Mouse (Mus musculus) forebrain, embryonic 15.5 days (tissue): Measurements from ENCODE around the gene Zfp213. TPM values are rescaled to one million over a fixed set of nuclear protein-coding genes. Genes with fewer than 3 reads are reported as not detected.

Experiments used
- ATAC-seq: fragments of 200-750 bp; cut with Nextera tagmentation; replicated peaks from 2 replicates; pipeline ENCODE4 v1.8.0; 2017; ENCODE audit warnings: mild to moderate bottlenecking, moderate TSS enrichment, moderate library complexity
- H3K27ac ChIP-seq: fragments of 300-500 bp; sonication (generic); replicated peaks from 2 replicates; pipeline ENCODE4 v1.5.1; 2015; ENCODE audit warnings: mild to moderate bottlenecking, inconsistent platforms
- H3K27me3 ChIP-seq: fragments of 300-500 bp; sonication (generic); 2 replicates; pipeline ENCODE4 v1.6.1; 2015; ENCODE audit warnings: inconsistent platforms
- H3K36me3 ChIP-seq: fragments of 300-500 bp; sonication (generic); 2 replicates; pipeline ENCODE4 v1.6.1; 2015; ENCODE audit warnings: mild to moderate bottlenecking, inconsistent platforms
- H3K4me1 ChIP-seq: fragments of 300-500 bp; sonication (generic); 2 replicates; pipeline ENCODE4 v1.6.1; 2015; ENCODE audit warnings: inconsistent platforms
- H3K4me2 ChIP-seq: fragments of 300-500 bp; sonication (generic); replicated peaks from 2 replicates; pipeline ENCODE4 v1.6.1; 2015; ENCODE audit warnings: mild to moderate bottlenecking, inconsistent platforms
- H3K4me3 ChIP-seq: fragments of 300-500 bp; sonication (generic); 2 replicates; pipeline ENCODE4 v1.5.1; 2015; ENCODE audit warnings: mild to moderate bottlenecking, inconsistent platforms
- H3K9ac ChIP-seq: fragments of 300-500 bp; sonication (generic); replicated peaks from 2 replicates; pipeline ENCODE4 v1.6.1; 2015; ENCODE audit warnings: mild to moderate bottlenecking, inconsistent platforms
- H3K9me3 ChIP-seq: fragments of 300-500 bp; sonication (generic); 2 replicates; pipeline ENCODE4 v1.6.1; 2016; ENCODE audit warnings: inconsistent platforms
- WGBS: fragments of 180-500 bp; shearing (Covaris S2); methylation state at CpG from one replicate; pipeline ENCODE4 v1.1.7; 2015; ENCODE audit warnings: mixed read lengths; 5-methylcytosine and 5-hydroxymethylcytosine counted together
- polyA plus RNA-seq: library from polyadenylated mRNA; unstranded; fragments of >200 nt; fragmentation: Nextera tagmentation; extraction: Ambion mirVana; gene quantifications from 2 replicates; pipeline ENCODE4 v1.2.1, GENCODE M21; 2015

Zfp213 gene
- 21.0 and 21.5 TPM in 2 replicates for polyA plus RNA-seq

DNA sequence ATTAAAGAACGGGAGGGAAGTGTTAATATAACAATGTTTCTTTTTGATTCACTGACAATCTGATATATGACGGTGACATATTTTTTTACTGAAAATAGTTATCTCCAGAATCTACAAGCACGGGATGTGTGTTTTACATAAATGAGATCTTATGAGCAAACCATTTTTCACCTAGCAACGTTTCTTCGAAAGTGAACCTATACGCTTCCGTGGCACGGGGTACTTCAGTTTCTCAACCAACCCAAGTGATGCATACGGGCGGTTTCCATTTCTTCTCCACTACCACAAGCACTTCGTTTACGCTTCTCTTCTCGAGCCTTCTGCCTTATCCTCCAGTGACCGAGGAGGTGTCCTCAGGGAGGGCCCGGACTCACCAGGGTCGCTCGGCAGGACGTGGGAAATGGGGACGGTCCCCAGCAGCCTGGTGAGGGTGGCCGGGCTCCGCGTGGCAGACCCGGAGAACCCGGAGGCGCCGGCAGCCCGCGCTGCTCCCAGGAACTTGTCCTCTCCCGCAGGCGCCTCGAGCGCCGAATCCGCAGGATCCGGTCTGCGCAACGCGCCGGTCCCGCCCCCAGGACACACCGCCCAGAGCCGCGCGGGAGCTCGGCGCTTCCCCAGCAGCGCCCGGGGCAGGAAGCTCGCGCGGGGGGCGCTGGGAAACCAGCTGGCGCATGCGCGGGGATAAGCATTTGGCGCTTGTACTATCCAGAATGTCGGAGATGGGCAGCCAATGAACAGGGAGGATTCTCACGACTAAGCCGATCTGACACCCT lies at the start of gene Zfp213:
Zfp213 (minus strand) TSS at position 644 of the 773 bp plus-strand sequence.
- peak within 1 kb of the TSS; percentile 92 for H3K4me3 ChIP-seq
- WGBS: under 1% methylated on average over 59 of the region's 59 CpGs
- peak within 1 kb of the TSS; percentile 49 for H3K4me2 ChIP-seq
- H3K9ac ChIP-seq: peak within 1 kb of the TSS; percentile 98
- H3K27me3 ChIP-seq: no peaks in the 10 kb centered on the region
- peaks cover 19% of the 10 kb centered on the region for H3K4me1 ChIP-seq
- peak within 1 kb of the TSS; percentile 95 for H3K27ac ChIP-seq
- H3K36me3 ChIP-seq: peaks cover 11% of the 10 kb centered on the region
- H3K9me3 ChIP-seq: no peaks in the 10 kb centered on the region
- peak; percentile 97 for ATAC-seq

DNA sequence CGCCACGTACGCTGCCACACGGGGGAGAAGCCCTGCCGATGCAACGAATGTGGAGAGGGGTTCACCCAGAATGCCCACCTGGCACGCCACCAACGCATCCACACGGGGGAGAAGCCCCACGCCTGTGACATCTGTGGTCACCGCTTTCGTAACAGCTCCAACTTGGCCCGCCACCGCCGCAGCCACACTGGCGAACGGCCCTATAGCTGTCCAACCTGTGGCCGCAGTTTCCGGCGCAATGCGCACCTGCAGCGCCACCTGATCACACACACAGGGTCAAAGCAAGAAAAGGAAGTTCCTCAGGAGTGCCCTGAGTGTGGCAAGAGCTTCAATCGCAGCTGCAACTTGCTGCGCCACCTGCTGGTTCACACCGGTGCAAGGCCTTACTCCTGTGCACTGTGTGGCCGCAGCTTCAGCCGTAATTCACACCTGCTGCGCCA lies 46.3 kb upstream of the Zfp213 start:
- Histone ChIP-seq H3K9me3 (no peaks in the 10 kb centered on the region), H3K4me3 (no peak overlapping the region), H3K36me3 (no peaks in the 10 kb centered on the region), H3K9ac (no peak overlapping the region), H3K4me2 (no peak overlapping the region), H3K27me3 (no peaks in the 10 kb centered on the region), H3K27ac (no peak overlapping the region), H3K4me1 (no peaks in the 10 kb centered on the region)
- 86% methylated on average over 28 of the region's 28 CpGs for WGBS
- ATAC-seq: no peak

DNA sequence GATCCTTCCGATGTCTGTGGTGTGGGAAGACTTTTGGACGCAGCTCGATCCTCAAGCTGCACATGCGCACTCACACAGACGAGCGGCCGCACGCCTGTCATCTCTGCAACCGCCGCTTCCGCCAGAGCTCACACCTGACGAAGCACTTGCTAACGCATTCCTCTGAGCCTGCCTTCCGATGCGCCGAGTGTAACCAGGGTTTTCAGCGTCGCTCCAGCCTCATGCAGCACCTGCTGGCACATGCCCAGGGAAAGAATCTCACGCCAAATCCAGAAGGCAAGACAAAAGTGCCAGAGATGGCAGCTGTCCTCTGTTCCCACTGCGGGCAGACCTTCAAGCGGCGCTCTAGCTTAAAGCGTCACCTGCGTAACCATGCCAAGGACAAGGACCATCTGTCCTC lies 45.6 kb upstream of the Zfp213 start:
- no peaks in the 10 kb centered on the region for H3K9me3 ChIP-seq
- no peak overlapping the region for H3K9ac ChIP-seq
- WGBS: 91% methylated on average over 24 of the region's 24 CpGs
- H3K27me3 ChIP-seq: no peaks in the 10 kb centered on the region
- no peak for ATAC-seq
- H3K4me1 ChIP-seq: no peaks in the 10 kb centered on the region
- no peak overlapping the region for H3K4me3 ChIP-seq
- H3K36me3 ChIP-seq: no peaks in the 10 kb centered on the region
- H3K27ac ChIP-seq: no peak overlapping the region
- H3K4me2 ChIP-seq: no peak overlapping the region

DNA sequence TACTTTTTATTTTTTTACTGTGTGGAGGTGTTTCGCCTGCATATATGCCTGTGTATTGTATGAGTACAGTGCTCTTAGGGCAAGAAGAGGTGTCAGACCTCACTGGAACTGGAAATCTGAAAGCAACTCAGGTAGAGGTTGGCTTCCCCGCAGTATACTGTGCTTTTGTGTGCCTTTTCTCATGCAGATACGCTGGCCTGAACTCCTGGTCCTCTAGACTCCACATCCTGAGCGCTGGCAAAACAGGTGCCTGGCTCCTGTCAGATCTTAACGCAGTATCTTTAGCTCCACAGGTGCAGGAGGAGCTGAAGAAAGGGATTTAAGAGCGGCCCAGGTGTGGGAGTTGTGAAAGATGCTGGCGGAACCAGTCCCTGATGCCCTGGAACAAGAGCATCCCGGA lies 41.2 kb upstream of the Zfp213 start:
- 84% methylated on average over 8 of the region's 8 CpGs for WGBS
- no peak overlapping the region for H3K4me2 ChIP-seq
- peaks cover 2% of the 10 kb centered on the region; the same call in 1 of the 2 replicates for H3K4me1 ChIP-seq
- ATAC-seq: no peak
- H3K4me3 ChIP-seq: no peak overlapping the region
- no peak overlapping the region for H3K27ac ChIP-seq
- H3K9me3 ChIP-seq: no peaks in the 10 kb centered on the region
- 0 out of 2 replicates have a peak, but pooled peaks cover 4% of the 10 kb centered on the region for H3K27me3 ChIP-seq
- no peak overlapping the region for H3K9ac ChIP-seq
- no peaks in the 10 kb centered on the region for H3K36me3 ChIP-seq

DNA sequence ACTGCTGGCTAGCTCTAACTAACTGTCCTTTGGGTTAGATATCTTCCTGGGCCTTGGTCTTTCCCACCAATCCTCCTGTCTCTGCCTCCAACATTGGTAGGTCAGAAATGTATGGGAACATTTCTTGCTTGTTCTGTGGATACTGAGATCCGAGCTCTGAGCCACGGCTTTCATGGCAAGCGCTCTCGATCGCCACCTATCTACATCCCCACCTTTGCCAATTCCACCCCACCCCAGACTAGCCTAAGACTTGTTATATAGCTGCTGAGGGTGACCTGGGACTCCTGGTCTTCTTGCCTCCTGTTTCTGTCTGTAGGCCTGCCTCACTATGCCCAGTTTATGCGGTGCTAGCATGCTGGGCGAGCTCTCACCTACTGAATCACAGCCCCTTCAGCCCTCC lies 40.4 kb upstream of the Zfp213 start:
- no peak overlapping the region for H3K4me2 ChIP-seq
- no peak overlapping the region for H3K27ac ChIP-seq
- ATAC-seq: no peak
- H3K4me3 ChIP-seq: no peak overlapping the region
- peaks cover 8% of the 10 kb centered on the region; the same call in 1 of the 2 replicates for H3K4me1 ChIP-seq
- 0 out of 2 replicates have a peak, but pooled peaks cover 4% of the 10 kb centered on the region for H3K27me3 ChIP-seq
- no peaks in the 10 kb centered on the region for H3K9me3 ChIP-seq
- 76% methylated on average over 7 of the region's 7 CpGs for WGBS
- no peaks in the 10 kb centered on the region for H3K36me3 ChIP-seq
- no peak overlapping the region for H3K9ac ChIP-seq

DNA sequence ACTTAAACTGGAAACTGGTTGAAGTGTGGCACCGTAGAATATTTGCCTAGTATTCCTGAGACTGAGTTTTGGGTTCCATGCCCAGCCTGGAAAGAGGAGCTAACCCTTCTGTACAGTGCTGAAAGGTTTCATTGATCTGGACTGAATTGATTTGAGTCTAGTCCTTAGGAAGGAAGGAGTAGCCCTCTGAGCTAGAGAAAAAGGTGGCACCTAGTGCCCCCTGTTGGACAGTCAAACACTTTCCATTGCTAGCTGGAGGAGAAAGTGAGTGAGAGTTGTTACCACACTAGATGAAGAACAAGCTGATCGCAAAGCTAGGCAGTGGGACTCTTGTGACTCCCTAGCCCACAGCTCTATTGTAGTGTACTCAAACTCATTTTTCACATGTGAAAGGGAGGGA lies 39.5 kb upstream of the Zfp213 start:
- WGBS: 53% methylated on average over 2 of the region's 2 CpGs
- ATAC-seq: no peak
- Histone ChIP-seq H3K36me3 (no peaks in the 10 kb centered on the region), H3K4me3 (no peak overlapping the region), H3K27me3 (0 out of 2 replicates have a peak, but pooled peaks cover 4% of the 10 kb centered on the region), H3K9me3 (no peaks in the 10 kb centered on the region), H3K9ac (no peak overlapping the region), H3K27ac (no peak overlapping the region), H3K4me2 (no peak overlapping the region), H3K4me1 (peaks cover 15% of the 10 kb centered on the region; the same call in 1 of the 2 replicates)

DNA sequence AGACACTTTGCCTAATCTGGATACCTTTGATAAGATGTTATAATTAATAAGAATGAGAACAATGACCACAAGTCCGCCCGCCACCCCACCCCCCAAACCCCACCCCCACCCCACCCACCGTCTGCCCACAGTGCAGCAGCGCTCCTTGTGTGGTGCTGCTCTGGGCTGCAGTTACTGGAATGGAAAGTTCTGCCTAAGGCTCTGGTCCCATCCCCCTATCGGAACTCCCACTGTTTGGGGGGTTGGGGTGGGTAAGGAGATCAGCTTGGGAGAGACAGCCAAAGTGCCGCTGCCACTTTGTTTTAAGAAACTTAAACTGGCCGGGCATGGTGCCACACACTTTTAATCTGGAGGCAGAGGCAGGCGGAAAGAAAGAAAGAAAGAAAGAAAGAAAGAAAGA lies 39.0 kb upstream of the Zfp213 start:
- H3K4me2 ChIP-seq: no peak overlapping the region
- 0 out of 2 replicates have a peak, but pooled peaks cover 4% of the 10 kb centered on the region for H3K27me3 ChIP-seq
- no peaks in the 10 kb centered on the region for H3K36me3 ChIP-seq
- H3K4me3 ChIP-seq: no peak overlapping the region
- H3K27ac ChIP-seq: no peak overlapping the region
- no peak for ATAC-seq
- 15% methylated on average over 8 of the region's 8 CpGs for WGBS
- peaks cover 18% of the 10 kb centered on the region; the same call in 1 of the 2 replicates for H3K4me1 ChIP-seq
- no peak overlapping the region for H3K9ac ChIP-seq
- no peaks in the 10 kb centered on the region for H3K9me3 ChIP-seq

DNA sequence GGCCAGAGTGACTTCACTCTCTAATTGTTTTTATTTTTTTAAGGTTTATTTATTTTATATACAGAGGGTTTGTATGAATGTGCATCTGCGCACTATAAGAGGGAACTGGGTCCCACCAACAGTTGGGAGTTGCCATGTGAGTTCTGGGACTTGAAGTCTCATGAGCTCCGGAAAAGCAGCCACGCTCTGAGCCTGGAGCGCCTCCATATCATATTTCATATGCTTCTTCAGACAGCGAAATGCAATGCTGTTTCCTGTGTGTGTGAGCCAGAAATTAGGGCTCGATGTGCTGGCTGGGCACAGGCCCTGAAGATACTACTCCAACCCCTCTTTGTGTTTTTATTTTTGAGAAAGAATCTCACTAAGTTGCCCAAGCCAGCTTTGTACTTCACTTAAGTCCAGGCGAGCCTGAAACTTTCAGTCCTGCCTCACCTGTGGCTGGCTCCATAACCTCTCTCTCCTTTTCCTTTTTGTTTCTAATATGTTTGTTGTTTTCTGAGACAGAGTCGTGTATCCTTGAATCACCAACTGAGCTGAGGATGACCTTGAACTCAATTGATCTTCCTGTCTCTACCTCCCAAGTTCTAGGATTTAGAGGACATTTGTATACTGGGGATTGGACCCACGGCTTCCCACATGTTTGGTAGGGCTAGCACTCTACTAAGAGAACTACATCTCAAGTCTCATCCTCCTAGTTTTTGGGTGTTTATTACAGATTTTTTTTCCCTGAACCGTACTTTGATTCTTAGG lies 38.0 kb upstream of the Zfp213 start:
- Histone ChIP-seq H3K4me3 (no peak overlapping the region), H3K36me3 (no peaks in the 10 kb centered on the region), H3K27ac (no peak overlapping the region), H3K9ac (no peak overlapping the region), H3K4me2 (no peak overlapping the region), H3K4me1 (peaks cover 18% of the 10 kb centered on the region; the same call in 1 of the 2 replicates), H3K27me3 (0 out of 2 replicates have a peak, but pooled peaks cover 4% of the 10 kb centered on the region), H3K9me3 (no peaks in the 10 kb centered on the region)
- 50% methylated on average over 10 of the region's 10 CpGs for WGBS
- ATAC-seq: no peak

DNA sequence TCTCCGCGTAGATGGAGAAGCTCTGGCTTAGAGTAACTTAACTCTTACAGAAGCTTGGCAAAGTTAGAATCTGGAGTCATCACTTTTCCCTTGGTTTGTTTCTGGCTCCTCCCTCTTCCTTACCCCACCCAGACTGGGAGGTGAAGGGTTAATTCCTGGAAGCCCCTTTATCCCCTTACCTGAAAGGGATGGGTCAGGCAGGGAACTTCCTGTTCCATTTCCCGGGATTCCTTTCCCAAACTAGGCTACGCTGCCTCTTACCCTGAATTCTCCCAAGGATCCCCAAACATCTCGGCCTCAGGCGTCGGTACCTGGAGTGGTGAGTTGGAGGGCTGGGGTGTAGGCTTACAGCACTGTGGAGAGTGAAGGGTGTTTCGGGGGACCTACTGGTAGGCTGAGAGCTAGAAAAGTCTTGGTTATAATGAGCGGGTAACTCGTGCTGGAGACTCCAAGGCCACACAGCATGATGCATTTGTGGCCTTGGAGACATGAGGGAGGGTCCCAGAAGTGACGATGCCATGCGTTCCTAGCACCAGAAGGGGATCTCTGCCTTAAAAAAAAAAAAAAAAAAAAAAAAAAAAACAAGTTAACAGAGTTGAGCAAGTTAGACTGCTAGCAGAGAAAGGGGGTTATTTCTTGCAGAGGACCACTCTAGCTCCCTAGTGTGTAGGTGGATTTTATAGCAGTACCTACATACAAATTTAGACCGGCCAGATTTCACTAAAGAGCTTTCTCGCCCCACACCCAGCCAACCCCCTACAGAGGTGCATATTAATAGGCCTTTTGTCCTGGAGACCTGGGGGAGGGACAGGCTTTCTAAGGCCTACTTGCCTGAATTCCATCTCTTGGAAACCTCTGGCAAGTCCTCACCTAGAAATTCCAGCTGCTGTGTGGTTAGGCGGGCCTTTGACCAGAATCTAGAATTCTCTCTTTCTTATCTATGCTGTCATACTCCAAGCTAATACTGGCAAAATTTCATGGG lies 36.9 kb upstream of the Zfp213 start, which contains the start of gene Zscan10:
Zscan10 (plus strand) TSS at position 216 of the 982 bp plus-strand sequence.
- peaks cover 18% of the 10 kb centered on the region; the same call in 1 of the 2 replicates for H3K4me1 ChIP-seq
- 0 out of 2 replicates have a peak, but pooled peaks cover 4% of the 10 kb centered on the region for H3K27me3 ChIP-seq
- 29% methylated on average over 15 of the region's 15 CpGs for WGBS
- H3K4me3 ChIP-seq: no peak within 1 kb of the TSS
- H3K36me3 ChIP-seq: no peaks in the 10 kb centered on the region
- H3K27ac ChIP-seq: no peak within 1 kb of the TSS
- ATAC-seq: no peak
- peak within 1 kb of the TSS; percentile 54 for H3K4me2 ChIP-seq
- no peaks in the 10 kb centered on the region for H3K9me3 ChIP-seq
- no peak within 1 kb of the TSS for H3K9ac ChIP-seq

DNA sequence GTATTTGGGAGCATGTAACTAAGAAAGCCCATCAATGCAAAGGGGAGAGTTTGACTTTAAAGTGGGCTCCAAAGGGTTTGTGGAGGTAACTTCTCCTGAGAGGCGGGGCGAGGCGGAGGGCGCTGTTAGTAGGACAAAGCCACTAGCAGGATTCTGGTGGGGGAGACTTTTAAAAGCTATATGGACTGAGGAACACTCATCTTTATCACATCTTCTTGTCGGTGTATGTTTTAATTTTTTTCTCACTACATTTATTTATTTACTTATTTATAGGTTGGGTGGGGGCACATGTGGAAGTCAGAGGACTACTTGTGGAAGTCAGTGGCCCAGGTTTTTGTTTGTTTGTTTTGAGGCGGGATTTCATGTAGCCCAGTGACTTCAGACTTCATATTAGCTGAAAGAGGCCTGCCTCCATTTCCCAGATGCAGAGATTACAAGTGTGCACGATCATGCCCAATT lies 35.6 kb upstream of the Zfp213 start:
- peak overlapping the region; percentile 46 for H3K9ac ChIP-seq

More for the DNA sequence above, 35.6 kb upstream of the Zfp213 start:
- Histone ChIP-seq H3K9me3 (no peaks in the 10 kb centered on the region), H3K4me1 (peaks cover 18% of the 10 kb centered on the region; the same call in 1 of the 2 replicates), H3K27me3 (0 out of 2 replicates have a peak, but pooled peaks cover 4% of the 10 kb centered on the region), H3K4me2 (peak overlapping the region; percentile 54), H3K4me3 (peak overlapping the region; percentile 45), H3K36me3 (no peaks in the 10 kb centered on the region), H3K27ac (peak overlapping the region; percentile 41)
- 46% methylated on average over 7 of the region's 7 CpGs for WGBS
- ATAC-seq: peak; percentile 6; the same call in 1 of the 2 replicates
